Mouse (Mus musculus) megakaryocyte-erythroid progenitor cell, adult 5-6 weeks (primary cell): ENCODE results near the gene Arhgap1. TPM values are rescaled to one million over a fixed set of nuclear protein-coding genes. Genes with fewer than 3 reads are reported as not detected.
A peak's percentile ranks its signal among the peaks of the same experiment; 100 is the strongest.

Experiments
- ATAC-seq: replicated peaks from 2 replicates; pipeline ENCODE4 v1.8.0; 2016; ENCODE audit warnings: mild to moderate bottlenecking, inconsistent platforms; ENCODE audit not compliant: severe bottlenecking, poor library complexity, low FRiP score, low TSS enrichment
- total RNA-seq, 2 experiments: library from RNA; stranded (forward) in 1 of 2; stranded (reverse) in 1 of 2; fragments of 200-1000, 215-1000 nt in 1 of 2; fragments of >200 nt in 1 of 2; fragmentation: Nextera tagmentation in 1 of 2; gene quantifications; 2 replicates each; pipeline ENCODE4 v1.2.3; 2014 to 2017

Gene Arhgap1
- total RNA-seq, 2 experiments from 2014 or later: 38.7 to 48.6 TPM

DNA sequence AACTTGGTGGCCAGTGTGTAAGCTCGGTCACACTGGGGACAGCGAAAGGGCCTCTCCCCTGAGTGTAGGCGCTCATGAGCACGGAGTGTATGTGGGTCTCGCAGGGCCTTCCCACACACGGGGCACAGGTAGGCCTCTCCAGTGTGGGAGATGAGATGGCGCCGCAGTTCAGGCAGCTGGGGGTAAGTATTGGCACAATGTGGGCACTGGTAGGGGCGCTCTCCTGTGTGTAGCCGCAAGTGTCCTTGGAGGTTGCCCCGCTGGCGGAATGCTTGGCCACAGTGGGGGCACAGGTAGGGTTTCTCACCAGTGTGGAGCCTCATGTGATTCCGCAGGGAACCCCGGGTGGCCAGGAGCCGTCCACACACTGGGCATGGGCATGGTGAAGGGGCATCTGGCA, 4.3 kb upstream of the Arhgap1 start:
- no peak for ATAC-seq

DNA sequence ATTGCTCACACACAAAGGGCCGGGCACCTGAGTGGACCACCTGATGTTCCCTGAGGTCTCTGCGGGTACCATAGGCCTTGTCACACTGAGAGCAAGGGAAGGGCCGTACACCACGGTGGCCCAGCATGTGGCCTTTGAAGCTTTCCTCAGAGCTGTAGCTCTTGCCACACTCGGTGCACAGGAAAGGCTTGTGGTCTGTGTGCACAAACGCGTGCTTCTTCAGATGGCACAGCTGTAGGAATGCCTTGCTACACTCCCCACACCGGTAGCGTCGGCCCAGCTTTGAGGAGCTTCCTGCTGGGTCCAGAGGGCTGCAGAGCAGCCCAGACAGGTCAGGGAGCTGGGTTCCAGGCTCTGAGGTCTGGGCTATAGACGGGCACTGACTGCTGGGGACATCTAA, 3.8 kb upstream of the Arhgap1 start:
- no peak for ATAC-seq

GRCm38 (mm10) chr2:91646733-91647132, 2.9 kb upstream of the Arhgap1 start:
- ATAC-seq: no peak

DNA sequence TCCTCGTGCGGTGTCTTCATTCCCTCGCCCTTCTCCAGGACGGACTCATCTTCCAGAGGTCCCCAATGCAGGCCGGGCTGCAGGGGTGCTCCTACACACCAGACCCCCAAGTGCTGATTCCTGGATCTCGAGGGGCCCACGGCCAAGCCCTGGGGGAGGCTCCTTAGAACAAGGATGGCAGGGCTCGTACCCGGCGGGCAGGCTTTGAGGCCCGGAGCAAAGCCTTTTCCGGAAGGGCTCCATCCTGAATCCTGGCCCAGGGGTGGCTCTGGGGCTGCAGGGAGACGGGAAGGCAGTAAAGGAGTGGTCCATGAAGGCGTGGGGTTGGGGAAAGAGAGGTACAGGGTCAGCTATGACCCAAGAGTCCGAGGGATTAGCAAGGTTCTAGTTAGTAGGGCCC, 508 bp upstream of the Arhgap1 start:
- no peak for ATAC-seq

DNA sequence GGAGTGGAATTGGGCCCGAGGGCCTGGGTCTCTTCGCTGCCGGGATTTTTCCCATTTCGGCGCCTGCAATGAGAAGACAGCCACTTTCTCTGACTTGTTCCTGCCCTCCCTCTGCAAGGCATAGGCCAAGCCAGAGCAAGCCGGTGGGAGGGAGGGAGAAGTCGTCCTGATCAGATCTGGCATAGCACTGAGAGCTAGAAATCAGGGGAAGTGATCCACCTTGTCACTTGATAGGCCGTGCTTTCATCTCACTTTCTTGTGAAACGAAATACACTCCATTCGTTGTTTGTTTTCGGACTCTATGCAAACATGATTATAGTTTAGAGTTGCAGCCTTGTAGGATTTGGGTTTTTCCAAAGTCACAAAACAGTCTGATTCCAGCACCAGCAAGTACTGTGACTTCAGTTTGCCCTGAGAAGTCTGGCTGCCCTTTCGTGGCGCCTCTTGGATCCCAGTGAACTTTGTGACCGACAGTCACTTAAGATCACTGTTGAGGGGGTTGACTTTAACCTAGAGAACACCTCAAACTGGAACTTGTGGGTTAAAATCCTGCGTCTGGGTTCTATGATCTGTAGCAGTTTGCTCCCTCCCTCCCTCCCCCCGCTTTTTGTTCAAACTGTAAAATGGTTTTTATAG, 818 bp downstream of the Arhgap1 start:
- ATAC-seq: peak; percentile 42

- ATAC-seq: no peak
These were observed 2.0 kb downstream of the Arhgap1 start for GRCm38 (mm10) chr2:91651458-91652258.

DNA sequence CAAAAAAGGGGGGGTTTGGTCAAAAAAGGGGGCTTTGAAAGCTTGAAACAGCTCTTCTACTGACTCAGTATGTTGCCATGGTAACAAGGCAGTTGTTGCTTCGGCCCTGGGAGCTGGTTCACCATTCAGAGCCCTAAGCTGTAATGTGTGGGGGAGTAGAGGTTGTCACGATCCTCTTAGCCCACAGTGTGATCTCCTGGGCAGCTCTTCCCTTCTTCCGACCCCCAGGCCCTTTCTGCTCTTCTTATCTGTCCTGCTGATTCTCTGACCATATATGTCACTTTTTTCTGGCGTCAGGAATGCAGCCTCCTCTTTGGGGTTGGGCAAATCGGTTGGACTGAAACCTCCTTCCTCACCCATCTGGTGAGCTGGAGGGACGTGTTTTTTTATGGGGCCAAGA, 3.2 kb downstream of the Arhgap1 start:
- no peak for ATAC-seq

GRCm38 (mm10) chr2:91655388-91655787, 5.7 kb downstream of the Arhgap1 start:
- ATAC-seq: no peak

- no peak for ATAC-seq
These were observed 6.2 kb downstream of the Arhgap1 start for GRCm38 (mm10) chr2:91655827-91656226.

GRCm38 (mm10) chr2:91656774-91657173, 7.1 kb downstream of the Arhgap1 start:
- peak; percentile 23; the same call in 1 of the 2 replicates for ATAC-seq

- no peak for ATAC-seq
These were observed 10.0 kb downstream of the Arhgap1 start for GRCm38 (mm10) chr2:91659657-91660056.

GRCm38 (mm10) chr2:91660981-91661380, 11.3 kb downstream of the Arhgap1 start:
- no peak for ATAC-seq

GRCm38 (mm10) chr2:91664780-91665179, 15.1 kb downstream of the Arhgap1 start:
- ATAC-seq: no peak

GRCm38 (mm10) chr2:91666386-91666910, 16.8 kb downstream of the Arhgap1 start:
- no peak for ATAC-seq

DNA sequence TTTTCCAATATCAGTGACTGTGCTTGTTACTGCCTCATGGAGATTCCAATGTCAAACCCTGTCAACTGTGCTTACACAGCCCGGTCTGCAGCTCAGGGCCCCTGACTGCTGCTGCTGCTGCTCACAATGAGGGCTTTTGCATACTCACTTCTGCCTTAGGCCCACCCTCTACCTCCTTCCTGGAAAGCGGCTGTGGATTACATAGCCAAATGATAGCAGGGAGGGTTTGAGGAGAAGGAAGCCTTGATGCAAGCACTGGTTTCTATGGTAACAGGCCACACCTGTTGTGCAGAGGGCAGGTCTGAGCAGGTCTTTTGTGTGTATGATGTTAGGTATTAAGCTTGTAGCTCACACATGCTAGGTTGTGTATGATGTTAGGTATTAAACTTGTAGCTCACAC, 18.1 kb downstream of the Arhgap1 start:
- ATAC-seq: no peak

DNA sequence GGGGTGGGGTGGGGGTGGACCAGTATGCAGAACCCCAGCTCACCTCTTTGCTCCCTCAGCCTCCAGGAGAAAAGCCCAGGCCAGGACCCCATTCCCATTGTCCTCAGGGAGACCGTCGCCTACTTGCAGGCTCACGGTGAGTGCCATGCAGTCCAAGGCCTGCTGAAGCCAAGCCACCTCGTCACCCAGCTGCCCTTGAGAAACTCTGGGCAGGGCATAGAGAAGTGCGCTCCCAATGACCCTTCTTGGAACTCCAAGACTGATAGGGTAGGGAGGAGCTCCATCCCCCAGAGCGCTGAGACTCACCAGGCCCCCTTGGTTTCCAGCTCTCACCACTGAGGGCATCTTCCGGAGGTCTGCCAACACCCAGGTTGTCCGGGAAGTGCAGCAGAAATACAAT, 19.7 kb downstream of the Arhgap1 start:
- no peak for ATAC-seq

GRCm38 (mm10) chr2:91670038-91670437, 20.4 kb downstream of the Arhgap1 start:
- no peak for ATAC-seq

GRCm38 (mm10) chr2:91673587-91673986, 23.9 kb downstream of the Arhgap1 start:
- no peak for ATAC-seq

- no peak for ATAC-seq
These were observed 25.2 kb downstream of the Arhgap1 start for GRCm38 (mm10) chr2:91674895-91675294.

- ATAC-seq: no peak
These were observed 26.8 kb downstream of the Arhgap1 start for GRCm38 (mm10) chr2:91676420-91676819.

- ATAC-seq: no peak
These were observed 27.3 kb downstream of the Arhgap1 start for GRCm38 (mm10) chr2:91676961-91677360.
